Mouse (Mus musculus): ENCODE data around the gene Tmem54. TPM values are rescaled to one million over a fixed set of nuclear protein-coding genes. Genes with fewer than 3 reads are reported as not detected.

Tmem54 gene
- total RNA-seq (2012; rRNA removed) = 10.0 and 18.8 TPM in 2 replicates

GRCm38 (mm10) chr4:129105356-129105755 lies at the start of gene Tmem54:
Tmem54 (plus strand) TSS chr4:129105548.
- H3K9me3 ChIP-seq (ENCODE audit: control insufficient read depth, insufficient read depth, low read depth, low read length) = no peaks in the 10 kb centered on the region
- peak within 1 kb of the TSS; percentile 50 to 63 for H3K4me3 ChIP-seq (ENCODE audit: insufficient read depth in 1 of 2, low read depth in 1 of 2, low read length in 2 of 2, poor library complexity in 1 of 2, severe bottlenecking in 1 of 2)
- peak within 1 kb of the TSS; percentile 54 for H3K9ac ChIP-seq (ENCODE audit: insufficient read depth, low read depth, low read length, poor library complexity, severe bottlenecking)
- peaks cover 1 to 17% of the 10 kb centered on the region in 2 experiments; a peak in 3 of 4 replicates for H3K4me1 ChIP-seq (ENCODE audit: control insufficient read depth in 2 of 2, insufficient read depth in 2 of 2, low read length in 2 of 2, poor library complexity in 1 of 2)
- in situ Hi-C loops (cut with MboI; ENCODE audit: low sequenced_read_pairs in 2 of 2, unreplicated experiment in 2 of 2) = no loop called here
- no peaks in the 10 kb centered on the region for H3K36me3 ChIP-seq (ENCODE audit: control insufficient read depth, insufficient read depth, low read length, poor library complexity, severe bottlenecking)
- no peak within 1 kb of the TSS for H3K27ac ChIP-seq (ENCODE audit: insufficient read depth, low read depth, low read length, poor library complexity, severe bottlenecking)
- DNase-seq (ENCODE audit: low read depth, low spot score) = no peak
- no peak for TF ChIP-seq HCFC1 (IDR thresholded peaks at IDR 0.05; ENCODE audit: borderline replicate concordance, insufficient read depth, low read length)
- peak; percentile 54; the same call in 1 of the 2 replicates for TF ChIP-seq MAFK (IDR thresholded peaks at IDR 0.05; ENCODE audit: insufficient read depth, low read depth, low read length)
- no peak for TF ChIP-seq ZNF384 (IDR thresholded peaks at IDR 0.05; ENCODE audit: low read depth, low read length)
- no peak for TF ChIP-seq CHD2 (IDR thresholded peaks at IDR 0.05; ENCODE audit: low read depth, low read length)
- no peak for TF ChIP-seq ZC3H11A (IDR thresholded peaks at IDR 0.05; ENCODE audit: borderline replicate concordance, low read depth, low read length)

DNA sequence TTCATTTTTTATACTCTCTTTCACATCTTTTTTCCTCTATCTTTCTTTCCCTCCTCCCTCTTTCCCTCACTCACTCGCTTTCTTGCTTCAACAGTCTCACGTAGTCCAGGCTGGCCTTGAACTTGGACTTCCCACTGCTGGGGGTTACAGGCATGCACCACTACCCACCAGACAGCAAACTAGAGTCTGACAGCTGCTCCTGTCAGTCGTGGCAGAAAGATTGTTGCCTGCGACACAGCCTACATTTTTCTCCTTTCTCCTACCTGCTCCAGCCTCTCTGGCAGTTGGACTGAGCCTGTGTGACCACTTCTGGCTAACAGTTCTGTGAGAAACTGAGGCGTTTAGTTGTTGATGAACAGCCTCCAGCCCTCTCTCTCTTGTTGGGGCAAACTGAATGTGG lies 49.8 kb upstream of the Tmem54 start:
- Histone ChIP-seq H3K9me3 (ENCODE audit: control insufficient read depth, insufficient read depth, low read depth, low read length) (no peaks in the 10 kb centered on the region), H3K27ac (ENCODE audit: insufficient read depth, low read depth, low read length, poor library complexity, severe bottlenecking) (no peak overlapping the region), H3K9ac (ENCODE audit: insufficient read depth, low read depth, low read length, poor library complexity, severe bottlenecking) (no peak overlapping the region), H3K36me3 (ENCODE audit: control insufficient read depth, insufficient read depth, low read length, poor library complexity, severe bottlenecking) (no peaks in the 10 kb centered on the region; the same call in 1 of the 2 replicates), H3K4me1 (ENCODE audit: control insufficient read depth in 2 of 2, insufficient read depth in 2 of 2, low read length in 2 of 2, poor library complexity in 1 of 2) (peaks cover 4 to 9% of the 10 kb centered on the region in 2 experiments; a peak in 2 of 4 replicates), H3K4me3 (ENCODE audit: insufficient read depth in 1 of 2, low read depth in 1 of 2, low read length in 2 of 2, poor library complexity in 1 of 2, severe bottlenecking in 1 of 2) (no peak overlapping the region)
- no peak for DNase-seq (ENCODE audit: low read depth, low spot score)
- TF ChIP-seq ZC3H11A (IDR thresholded peaks at IDR 0.05; ENCODE audit: borderline replicate concordance, low read depth, low read length) = no peak
- no peak for TF ChIP-seq CHD2 (IDR thresholded peaks at IDR 0.05; ENCODE audit: low read depth, low read length)
- TF ChIP-seq MAFK (IDR thresholded peaks at IDR 0.05; ENCODE audit: insufficient read depth, low read depth, low read length) = no peak
- TF ChIP-seq ZNF384 (IDR thresholded peaks at IDR 0.05; ENCODE audit: low read depth, low read length) = no peak
- TF ChIP-seq HCFC1 (IDR thresholded peaks at IDR 0.05; ENCODE audit: borderline replicate concordance, insufficient read depth, low read length) = no peak
- in situ Hi-C loops (cut with MboI; ENCODE audit: low sequenced_read_pairs in 2 of 2, unreplicated experiment in 2 of 2) = no loop called here

GRCm38 (mm10) chr4:129057533-129058206 lies 47.7 kb upstream of the Tmem54 start:
- H3K9ac ChIP-seq (ENCODE audit: insufficient read depth, low read depth, low read length, poor library complexity, severe bottlenecking) = peak overlapping the region; percentile 84
- H3K36me3 ChIP-seq (ENCODE audit: control insufficient read depth, insufficient read depth, low read length, poor library complexity, severe bottlenecking) = no peaks in the 10 kb centered on the region; the same call in 1 of the 2 replicates
- H3K4me3 ChIP-seq (ENCODE audit: insufficient read depth in 1 of 2, low read depth in 1 of 2, low read length in 2 of 2, poor library complexity in 1 of 2, severe bottlenecking in 1 of 2) = peak overlapping the region; percentile 77 to 92

GRCm38 (mm10) chr4:129058207-129059092 lies 46.9 kb upstream of the Tmem54 start, which contains the start of gene Rnf19b:
Rnf19b (plus strand) TSS chr4:129058271.
- in situ Hi-C loops (cut with MboI; ENCODE audit: low sequenced_read_pairs in 2 of 2, unreplicated experiment in 2 of 2) = no loop called here

More at GRCm38 (mm10) chr4:129057533-129058206, 47.7 kb upstream of the Tmem54 start:
- in situ Hi-C loops (cut with MboI; ENCODE audit: low sequenced_read_pairs in 2 of 2, unreplicated experiment in 2 of 2) = no loop called here
- TF ChIP-seq ZC3H11A (IDR thresholded peaks at IDR 0.05; ENCODE audit: borderline replicate concordance, low read depth, low read length) (0 out of 2 replicates have a peak, but pooled peaks have one; percentile 14), MAFK (IDR thresholded peaks at IDR 0.05; ENCODE audit: insufficient read depth, low read depth, low read length) (no peak)
- Histone ChIP-seq H3K9me3 (ENCODE audit: control insufficient read depth, insufficient read depth, low read depth, low read length) (no peaks in the 10 kb centered on the region), H3K27ac (ENCODE audit: insufficient read depth, low read depth, low read length, poor library complexity, severe bottlenecking) (peak overlapping the region; percentile 20; the same call in 1 of the 2 replicates), H3K4me1 (ENCODE audit: control insufficient read depth in 2 of 2, insufficient read depth in 2 of 2, low read length in 2 of 2, poor library complexity in 1 of 2) (peaks cover 2 to 8% of the 10 kb centered on the region in 2 experiments)
- peak; percentile 91 for DNase-seq (ENCODE audit: low read depth, low spot score)

More at GRCm38 (mm10) chr4:129058207-129059092, 46.9 kb upstream of the Tmem54 start, which contains the start of gene Rnf19b:
- peak within 1 kb of the TSS; percentile 77 to 92 for H3K4me3 ChIP-seq (ENCODE audit: insufficient read depth in 1 of 2, low read depth in 1 of 2, low read length in 2 of 2, poor library complexity in 1 of 2, severe bottlenecking in 1 of 2)
- no peaks in the 10 kb centered on the region; the same call in 1 of the 2 replicates for H3K36me3 ChIP-seq (ENCODE audit: control insufficient read depth, insufficient read depth, low read length, poor library complexity, severe bottlenecking)
- no peak for TF ChIP-seq HCFC1 (IDR thresholded peaks at IDR 0.05; ENCODE audit: borderline replicate concordance, insufficient read depth, low read length)
- no peak for TF ChIP-seq ZC3H11A (IDR thresholded peaks at IDR 0.05; ENCODE audit: borderline replicate concordance, low read depth, low read length)
- no peak for TF ChIP-seq MAFK (IDR thresholded peaks at IDR 0.05; ENCODE audit: insufficient read depth, low read depth, low read length)
- TF ChIP-seq CHD2 (IDR thresholded peaks at IDR 0.05; ENCODE audit: low read depth, low read length) = no peak
- no peak for TF ChIP-seq ZNF384 (IDR thresholded peaks at IDR 0.05; ENCODE audit: low read depth, low read length)
- peak within 1 kb of the TSS; percentile 84 for H3K9ac ChIP-seq (ENCODE audit: insufficient read depth, low read depth, low read length, poor library complexity, severe bottlenecking)
- peaks cover 2 to 8% of the 10 kb centered on the region in 2 experiments for H3K4me1 ChIP-seq (ENCODE audit: control insufficient read depth in 2 of 2, insufficient read depth in 2 of 2, low read length in 2 of 2, poor library complexity in 1 of 2)
- peak within 1 kb of the TSS; percentile 20; the same call in 1 of the 2 replicates for H3K27ac ChIP-seq (ENCODE audit: insufficient read depth, low read depth, low read length, poor library complexity, severe bottlenecking)
- H3K9me3 ChIP-seq (ENCODE audit: control insufficient read depth, insufficient read depth, low read depth, low read length) = no peaks in the 10 kb centered on the region
- no peak for DNase-seq (ENCODE audit: low read depth, low spot score)
